Mouse (Mus musculus): Measurements from ENCODE around the gene Gm45808. TPM values are rescaled to one million over a fixed set of nuclear protein-coding genes. Genes with fewer than 3 reads are reported as not detected.

Gene Gm45808
- polyA plus RNA-seq, 1 experiment, result not detected

DNA sequence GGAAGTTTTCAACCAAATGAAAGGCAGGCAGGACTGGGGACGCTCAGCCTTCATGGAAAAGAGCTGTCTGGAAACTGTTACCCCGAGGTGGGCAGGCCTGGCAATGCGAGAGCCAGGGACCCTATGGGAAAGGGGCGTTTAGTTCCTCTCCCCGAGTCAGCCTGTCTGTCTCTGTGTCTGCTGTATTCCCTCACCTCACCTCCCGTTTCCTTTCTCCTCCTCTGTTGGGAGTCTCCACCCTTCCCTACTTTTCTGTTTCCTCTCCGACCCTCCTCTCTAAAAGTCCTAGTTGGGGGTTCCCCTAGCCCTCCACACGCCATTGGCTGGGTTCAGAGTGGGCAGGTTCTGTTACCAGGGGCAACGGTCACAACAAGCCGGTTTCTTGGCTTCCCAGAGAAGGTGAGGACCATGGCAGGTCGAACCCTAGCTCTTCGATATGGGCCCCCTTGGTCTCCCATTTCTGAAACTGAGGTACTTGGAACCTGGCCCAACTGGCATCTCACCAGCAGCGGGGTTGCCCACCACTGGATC, 68.6 kb downstream of the Gm45808 start:
- TF ChIP-seq POLR2A (IDR thresholded peaks at IDR 0.05; ENCODE audit: low read depth, low read length) (no peak), CTCF (IDR thresholded peaks at IDR 0.05; ENCODE audit: borderline replicate concordance, insufficient read depth, low read length) (no peak)
- no peak overlapping the region for H3K27ac ChIP-seq (ENCODE audit: insufficient read depth, low read length)
- no peak overlapping the region for H3K4me3 ChIP-seq (ENCODE audit: insufficient read depth, low read length)
- no peaks in the 10 kb centered on the region for H3K4me1 ChIP-seq (ENCODE audit: control insufficient read depth, insufficient read depth, low read length)

Other genes with a start within 250 kb of the Gm45808 start
- 0.86 TPM in 1 of 2 replicates, not detected in the other for gene Cd37, start 247.7 kb downstream of the Gm45808 start, polyA plus RNA-seq (2011; ENCODE audit: insufficient read length, low read depth, missing spikeins)
- not detected in 2 replicates for gene Slc6a16, start 245.7 kb downstream of the Gm45808 start, polyA plus RNA-seq (2011; ENCODE audit: insufficient read length, low read depth, missing spikeins)
- gene Slc6a21, start 209.3 kb downstream of the Gm45808 start, polyA plus RNA-seq (2011; ENCODE audit: insufficient read length, low read depth, missing spikeins), result not detected in 2 replicates
- 9.8 and 12.8 TPM in 2 replicates for gene Trpm4, start 153.0 kb downstream of the Gm45808 start, polyA plus RNA-seq (2011; ENCODE audit: insufficient read length, low read depth, missing spikeins)
- gene Hrc, start 151.5 kb downstream of the Gm45808 start, polyA plus RNA-seq (2011; ENCODE audit: insufficient read length, low read depth, missing spikeins), result not detected in 2 replicates
- 2.5 and 2.7 TPM in 2 replicates for gene Ppfia3, start 119.8 kb downstream of the Gm45808 start, polyA plus RNA-seq (2011; ENCODE audit: insufficient read length, low read depth, missing spikeins)
- 2.3 TPM in 1 of 2 replicates, not detected in the other for gene Lin7b, start 116.2 kb downstream of the Gm45808 start, polyA plus RNA-seq (2011; ENCODE audit: insufficient read length, low read depth, missing spikeins)
- 407 and 463 TPM in 2 replicates for gene Snrnp70, start 91.1 kb downstream of the Gm45808 start, polyA plus RNA-seq (2011; ENCODE audit: insufficient read length, low read depth, missing spikeins)
- gene Kcna7, start 81.2 kb downstream of the Gm45808 start, polyA plus RNA-seq (2011; ENCODE audit: insufficient read length, low read depth, missing spikeins), result not detected in 2 replicates
- 0.79 and 1.0 TPM in 2 replicates for gene Ntf5, start 73.1 kb downstream of the Gm45808 start, polyA plus RNA-seq (2011; ENCODE audit: insufficient read length, low read depth, missing spikeins)
- not detected in 2 replicates for gene Lhb, start 66.0 kb downstream of the Gm45808 start, polyA plus RNA-seq (2011; ENCODE audit: insufficient read length, low read depth, missing spikeins)
- gene Gys1, start 52.0 kb downstream of the Gm45808 start, polyA plus RNA-seq (2011; ENCODE audit: insufficient read length, low read depth, missing spikeins), result 47.6 and 58.2 TPM in 2 replicates
- 67.9 and 74.6 TPM in 2 replicates for gene Ruvbl2, start 48.7 kb downstream of the Gm45808 start, polyA plus RNA-seq (2011; ENCODE audit: insufficient read length, low read depth, missing spikeins)
- gene Ftl1, start 26.9 kb downstream of the Gm45808 start, polyA plus RNA-seq (2011; ENCODE audit: insufficient read length, low read depth, missing spikeins), result 3,506 and 4,699 TPM in 2 replicates
- gene Bax, start 19.9 kb downstream of the Gm45808 start, polyA plus RNA-seq (2011; ENCODE audit: insufficient read length, low read depth, missing spikeins), result 218 and 278 TPM in 2 replicates
- not detected in 2 replicates for gene Tulp2, start 4.9 kb downstream of the Gm45808 start, polyA plus RNA-seq (2011; ENCODE audit: insufficient read length, low read depth, missing spikeins)
- gene Dhdh, start 2.0 kb upstream of the Gm45808 start, polyA plus RNA-seq (2011; ENCODE audit: insufficient read length, low read depth, missing spikeins), result 0.68 and 1.2 TPM in 2 replicates
- gene Nucb1, start 23.6 kb upstream of the Gm45808 start, polyA plus RNA-seq (2011; ENCODE audit: insufficient read length, low read depth, missing spikeins), result 409 and 447 TPM in 2 replicates
- 31.7 and 35.9 TPM in 2 replicates for gene Ppp1r15a, start 39.5 kb upstream of the Gm45808 start, polyA plus RNA-seq (2011; ENCODE audit: insufficient read length, low read depth, missing spikeins)
- 9.1 and 11.4 TPM in 2 replicates for gene Plekha4, start 39.5 kb upstream of the Gm45808 start, polyA plus RNA-seq (2011; ENCODE audit: insufficient read length, low read depth, missing spikeins)
- not detected in 2 replicates for gene Hsd17b14, start 68.1 kb upstream of the Gm45808 start, polyA plus RNA-seq (2011; ENCODE audit: insufficient read length, low read depth, missing spikeins)
- 25.7 and 30.6 TPM in 2 replicates for gene Bcat2, start 83.3 kb upstream of the Gm45808 start, polyA plus RNA-seq (2011; ENCODE audit: insufficient read length, low read depth, missing spikeins)
- gene Fgf21, start 128.7 kb upstream of the Gm45808 start, polyA plus RNA-seq (2011; ENCODE audit: insufficient read length, low read depth, missing spikeins), result 1.4 and 5.2 TPM in 2 replicates
- not detected in 2 replicates for gene Fut1, start 130.5 kb upstream of the Gm45808 start, polyA plus RNA-seq (2011; ENCODE audit: insufficient read length, low read depth, missing spikeins)
- not detected in 2 replicates for gene Izumo1, start 135.0 kb upstream of the Gm45808 start, polyA plus RNA-seq (2011; ENCODE audit: insufficient read length, low read depth, missing spikeins)
- gene Rasip1, start 140.7 kb upstream of the Gm45808 start, polyA plus RNA-seq (2011; ENCODE audit: insufficient read length, low read depth, missing spikeins), result 0.15 and 0.37 TPM in 2 replicates
- 0.70 and 1.8 TPM in 2 replicates for gene Mamstr, start 153.2 kb upstream of the Gm45808 start, polyA plus RNA-seq (2011; ENCODE audit: insufficient read length, low read depth, missing spikeins)
- gene Fut2, start 179.6 kb upstream of the Gm45808 start, polyA plus RNA-seq (2011; ENCODE audit: insufficient read length, low read depth, missing spikeins), result not detected in 2 replicates
- 0.58 TPM in 1 of 2 replicates, not detected in the other for gene Ntn5, start 197.2 kb upstream of the Gm45808 start, polyA plus RNA-seq (2011; ENCODE audit: insufficient read length, low read depth, missing spikeins)
- gene Sec1, start 207.6 kb upstream of the Gm45808 start, polyA plus RNA-seq (2011; ENCODE audit: insufficient read length, low read depth, missing spikeins), result 0.21 TPM in 1 of 2 replicates, not detected in the other
- gene Car11, start 213.0 kb upstream of the Gm45808 start, polyA plus RNA-seq (2011; ENCODE audit: insufficient read length, low read depth, missing spikeins), result 6.6 and 6.8 TPM in 2 replicates
- gene Dbp, start 218.3 kb upstream of the Gm45808 start, polyA plus RNA-seq (2011; ENCODE audit: insufficient read length, low read depth, missing spikeins), result 15.9 and 17.0 TPM in 2 replicates
- 1,118 and 1,143 TPM in 2 replicates for gene Rpl18, start 228.6 kb upstream of the Gm45808 start, polyA plus RNA-seq (2011; ENCODE audit: insufficient read length, low read depth, missing spikeins)
- gene Sphk2, start 231.2 kb upstream of the Gm45808 start, polyA plus RNA-seq (2011; ENCODE audit: insufficient read length, low read depth, missing spikeins), result 19.0 and 19.1 TPM in 2 replicates
- not detected in 2 replicates for gene Fam83e, start 234.4 kb upstream of the Gm45808 start, polyA plus RNA-seq (2011; ENCODE audit: insufficient read length, low read depth, missing spikeins)
- gene Spaca4, start 239.0 kb upstream of the Gm45808 start, polyA plus RNA-seq (2011; ENCODE audit: insufficient read length, low read depth, missing spikeins), result not detected in 2 replicates

All from embryonic fibroblast, embryonic 13.5 days (primary cell).